Mouse (Mus musculus): ENCODE data around the gene Zc3h18.

DNA sequence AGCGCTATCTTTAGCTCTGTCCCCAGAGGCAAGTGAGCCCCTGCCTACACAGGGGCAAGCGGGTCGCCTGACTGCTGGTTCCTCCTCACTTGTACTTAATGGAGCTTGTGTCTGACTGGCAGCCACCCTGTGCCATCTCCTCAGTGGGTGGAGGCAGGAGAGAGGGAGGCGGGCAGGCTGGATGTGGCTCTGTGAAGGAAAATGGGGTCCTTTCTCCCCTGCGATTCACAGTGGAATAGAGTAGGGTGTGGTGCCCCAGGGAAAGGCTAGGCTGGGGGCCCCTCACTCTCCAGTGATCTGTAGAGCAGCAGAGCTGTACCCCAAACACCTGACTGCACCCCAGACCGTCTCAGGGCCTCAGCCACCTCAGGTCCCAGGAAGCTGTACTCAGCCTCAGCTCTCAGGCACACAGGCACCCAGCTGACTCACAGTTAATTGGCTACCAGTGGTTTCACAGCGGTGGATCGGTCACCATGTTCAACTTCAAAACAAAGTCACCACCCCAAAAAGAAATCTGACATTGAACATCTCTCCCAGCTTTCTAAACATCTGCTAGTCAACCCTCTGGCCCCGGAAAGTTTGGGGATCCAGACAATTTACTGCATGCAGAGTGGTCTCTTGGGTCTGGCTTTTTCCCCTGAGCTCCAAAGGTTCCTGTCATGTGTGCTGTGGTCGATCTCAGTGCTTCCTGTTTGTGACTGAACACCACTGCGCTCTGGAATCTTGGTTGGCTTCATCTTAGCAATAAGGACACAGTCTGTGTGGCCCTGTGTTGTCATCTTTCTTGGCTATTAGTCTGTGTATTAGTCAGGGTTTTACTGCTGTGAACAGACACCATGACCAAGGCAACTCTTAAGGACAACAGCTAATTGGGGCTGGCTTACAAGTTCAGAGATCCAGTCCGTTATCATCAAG lies 31.0 kb upstream of the Zc3h18 start:
- TF ChIP-seq POLR2A (IDR thresholded peaks at IDR 0.05; ENCODE audit: borderline replicate concordance, low read depth, low read length) (no peak), CTCF (IDR thresholded peaks at IDR 0.05; ENCODE audit: low read depth, low read length) (no peak)
